Mouse (Mus musculus) kidney, embryonic 14.5 days (tissue): Measurements from ENCODE around the gene Syne2. TPM values are rescaled to one million over a fixed set of nuclear protein-coding genes. Genes with fewer than 3 reads are reported as not detected.

ENCODE experiments used
- microRNA-seq: library from miRNA; unstranded; fragments of <30 nt; microRNA quantifications from one replicate; pipeline ENCODE4, GENCODE M21; 2016
- polyA plus RNA-seq: library from polyadenylated mRNA; unstranded; fragments of >200 nt; fragmentation: Nextera tagmentation; extraction: Ambion mirVana; gene quantifications from 2 replicates; pipeline ENCODE4 v1.2.1, GENCODE M21; 2014

Syne2 gene
- polyA plus RNA-seq, 1 experiment from 2014 or later = 69.0 TPM

Small RNA genes lying within 50 kb of the gene (microRNA-seq; reads per million reads assigned to microRNA genes)
- gene Mir5101 = 0.84 reads per million

Other genes with a start within 250 kb of the Syne2 start
- 16.3 and 18.4 TPM in 2 replicates for gene Ppp2r5e, start 221.9 kb upstream of the Syne2 start, polyA plus RNA-seq
- 14.7 and 15.7 TPM in 2 replicates for gene Wdr89, start 148.6 kb upstream of the Syne2 start, polyA plus RNA-seq
- gene Sgpp1, start 82.4 kb upstream of the Syne2 start, polyA plus RNA-seq = 9.0 and 14.5 TPM in 2 replicates